Mouse (Mus musculus) lung, postnatal 0 days (tissue): ENCODE results near the gene Ccdc163. TPM values are rescaled to one million over a fixed set of nuclear protein-coding genes. Genes with fewer than 3 reads are reported as not detected.
"Not testable (repeated sequence)": the region's sequence is repeated elsewhere in the genome, so short reads cannot be mapped to it uniquely, and the experiment has no call there.

Experiments
- ATAC-seq: fragments of 200-750 bp; cut with Nextera tagmentation; 2 replicates; pipeline ENCODE4 v1.8.0; 2017; ENCODE audit warnings: moderate library complexity
- DNase-seq: peaks from one replicate; pipeline ENCODE4 v3.0.0-alpha.2; 2016; ENCODE audit warnings: low spot score
- H3K27ac ChIP-seq: fragments of 300-500 bp; sonication (generic); 2 replicates; pipeline ENCODE4 v1.5.1; 2014; ENCODE audit warnings: antibody characterized with exemption, mild to moderate bottlenecking, low read length, mixed read lengths
- H3K27me3 ChIP-seq: fragments of 300-500 bp; sonication (generic); replicated peaks from 2 replicates; pipeline ENCODE4 v1.6.1; 2014; ENCODE audit warnings: low read length, mixed read lengths; ENCODE audit not compliant: insufficient read depth
- H3K36me3 ChIP-seq: fragments of 300-500 bp; sonication (generic); 2 replicates; pipeline ENCODE4 v1.6.1; 2014; ENCODE audit warnings: low read length, mixed read lengths; ENCODE audit not compliant: insufficient read depth
- H3K4me1 ChIP-seq: fragments of 300-500 bp; sonication (generic); 2 replicates; pipeline ENCODE4 v1.6.1; 2014; ENCODE audit warnings: antibody characterized with exemption, low read depth, low read length, mixed read lengths; ENCODE audit not compliant: insufficient read depth
- H3K4me2 ChIP-seq: fragments of 300-500 bp; sonication (generic); replicated peaks from 2 replicates; pipeline ENCODE4 v1.6.1; 2014; ENCODE audit warnings: low read depth, mild to moderate bottlenecking, low read length, moderate library complexity, mixed read lengths
- H3K4me3 ChIP-seq: fragments of 300-500 bp; sonication (generic); 2 replicates; pipeline ENCODE4 v1.5.1; 2014; ENCODE audit warnings: low read depth, low read length
- H3K9ac ChIP-seq: fragments of 300-500 bp; sonication (generic); replicated peaks from 2 replicates; pipeline ENCODE4 v1.6.1; 2014; ENCODE audit warnings: low read depth, mild to moderate bottlenecking
- H3K9me3 ChIP-seq: fragments of 300-500 bp; sonication (generic); 2 replicates; pipeline ENCODE4 v1.6.1; 2016; ENCODE audit warnings: low read length, mixed read lengths
- CTCF ChIP-seq: IDR thresholded peaks from 2 replicates; pipeline ENCODE4 v1.5.1; 2016; ENCODE audit warnings: antibody characterized with exemption, mild to moderate bottlenecking
- EP300 ChIP-seq: IDR thresholded peaks from 2 replicates; pipeline ENCODE4 v1.6.1; 2016; ENCODE audit warnings: antibody characterized with exemption, mild to moderate bottlenecking, control low read depth
- WGBS: fragments of 180-500 bp; shearing (Covaris S2); extraction: QIAGEN DNeasy Blood & Tissue Kit; methylation state at CpG from one replicate; pipeline ENCODE4 v1.1.7; 2014; 5-methylcytosine and 5-hydroxymethylcytosine counted together
- polyA plus RNA-seq: library from polyadenylated mRNA; unstranded; fragments of >200 nt; fragmentation: Nextera tagmentation; extraction: Ambion mirVana; gene quantifications from 2 replicates; pipeline ENCODE4 v1.2.1, GENCODE M21; 2015

Gene Ccdc163
- polyA plus RNA-seq, result 17.3 and 21.9 TPM in 2 replicates

DNA sequence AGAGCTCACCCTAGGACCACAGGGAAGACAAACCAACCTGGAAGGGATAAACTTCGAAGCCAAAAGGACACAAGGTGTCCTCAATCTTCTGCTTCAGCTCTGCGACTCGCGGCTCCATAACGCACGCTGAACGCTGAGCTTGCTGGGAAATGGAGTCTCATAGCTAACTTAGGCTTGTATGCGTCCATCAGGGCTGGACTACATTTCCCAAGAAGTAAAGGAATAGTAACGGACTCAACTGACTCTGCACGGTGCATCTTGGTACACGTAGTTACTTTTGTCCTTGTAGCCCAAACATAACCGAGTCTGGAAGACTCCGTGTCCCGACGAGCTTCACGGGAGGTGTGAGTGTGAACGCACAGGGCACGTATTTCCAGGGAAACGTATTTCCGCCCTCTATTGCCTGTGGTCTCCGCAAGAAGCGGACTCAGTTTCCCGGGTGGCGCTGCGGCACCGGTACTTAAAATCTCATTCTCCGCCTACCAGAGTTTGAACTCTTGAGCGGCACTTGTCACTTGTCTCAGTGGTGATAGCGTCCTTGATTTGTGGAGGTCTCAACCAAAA is at the start of gene Ccdc163, which contains the start of gene Mmachc:
TSS of gene Ccdc163 (plus strand) at position 309 of the 564 bp plus-strand sequence.
TSS of gene Mmachc (minus strand) at position 206 of the 564 bp plus-strand sequence.
- H3K4me2 ChIP-seq, result peak within 1 kb of the TSS; percentile 73
- H3K9me3 ChIP-seq, result no peaks in the 10 kb centered on the region
- DNase-seq (peak; percentile 100), ATAC-seq (peak; percentile 99)
- H3K27ac ChIP-seq, result no peak within 1 kb of the TSS
- peak within 1 kb of the TSS; percentile 44 for H3K4me3 ChIP-seq
- H3K9ac ChIP-seq, result peak within 1 kb of the TSS; percentile 23
- WGBS, result under 1% methylated on average over 29 of the region's 29 CpGs
- 0 out of 2 replicates have a peak, but pooled peaks cover 2% of the 10 kb centered on the region for H3K36me3 ChIP-seq
- peak; percentile 77 for TF ChIP-seq EP300
- TF ChIP-seq CTCF, result peak; percentile 39
- H3K4me1 ChIP-seq, result peaks cover 10% of the 10 kb centered on the region; the same call in 1 of the 2 replicates
- H3K27me3 ChIP-seq, result no peaks in the 10 kb centered on the region

DNA sequence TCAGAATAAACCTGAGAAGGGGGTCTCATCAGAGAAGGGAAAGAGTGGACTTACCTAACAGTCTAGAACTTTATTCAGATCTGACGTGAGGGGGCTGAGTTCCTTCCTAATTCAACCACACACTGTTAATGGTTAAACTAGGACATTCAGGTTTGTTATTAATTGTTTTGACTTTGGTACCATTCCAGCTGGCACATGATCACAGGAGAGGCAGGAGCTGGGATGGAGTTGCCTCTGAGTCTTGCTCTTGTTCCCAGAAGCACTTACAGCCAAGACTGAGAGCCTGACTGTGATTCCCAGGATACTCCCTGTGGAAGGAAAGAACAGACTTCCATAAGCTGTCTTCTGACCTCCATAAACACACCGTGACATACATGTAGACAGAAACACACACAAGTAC is 48.8 kb upstream of the Ccdc163 start:
- no peak overlapping the region for H3K4me2 ChIP-seq
- H3K4me3 ChIP-seq, result no peak overlapping the region
- 19% methylated on average over 2 of the region's 2 CpGs for WGBS
- H3K27me3 ChIP-seq, result no peaks in the 10 kb centered on the region
- H3K9me3 ChIP-seq, result no peaks in the 10 kb centered on the region
- H3K9ac ChIP-seq, result no peak overlapping the region
- ATAC-seq, result peak; percentile 89
- DNase-seq, result peak; percentile 85
- no peak overlapping the region for H3K27ac ChIP-seq
- H3K36me3 ChIP-seq, result no peaks in the 10 kb centered on the region
- H3K4me1 ChIP-seq, result no peaks in the 10 kb centered on the region
- TF ChIP-seq CTCF (no peak), EP300 (peak; percentile 68)

DNA sequence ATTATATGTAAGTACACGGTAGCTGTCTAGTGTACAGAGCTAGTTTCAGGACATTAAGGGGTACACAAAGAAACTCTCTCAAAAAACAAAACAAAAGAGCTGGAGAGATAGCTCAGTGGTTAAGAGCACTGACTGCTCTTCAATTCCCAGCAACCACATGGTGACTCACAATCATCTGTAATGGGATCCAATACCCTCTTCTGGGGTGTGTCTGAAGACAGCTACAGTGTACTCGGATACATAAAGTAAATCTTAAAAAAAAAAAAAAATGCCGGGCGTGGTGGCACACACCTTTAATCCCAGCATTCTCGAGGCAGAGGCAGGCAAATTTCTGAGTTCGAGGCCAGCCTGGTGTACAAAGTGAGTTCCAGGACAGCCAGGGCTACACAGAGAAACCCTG is 48.4 kb upstream of the Ccdc163 start:
- H3K9me3 ChIP-seq, DNase-seq, H3K4me2 ChIP-seq, H3K27ac ChIP-seq, H3K9ac ChIP-seq, H3K27me3 ChIP-seq, H3K4me3 ChIP-seq, H3K36me3 ChIP-seq, H3K4me1 ChIP-seq: not testable (repeated sequence)
- peak; percentile 8; the same call in 1 of the 2 replicates for ATAC-seq
- 67% methylated on average over 6 of the region's 6 CpGs for WGBS

DNA sequence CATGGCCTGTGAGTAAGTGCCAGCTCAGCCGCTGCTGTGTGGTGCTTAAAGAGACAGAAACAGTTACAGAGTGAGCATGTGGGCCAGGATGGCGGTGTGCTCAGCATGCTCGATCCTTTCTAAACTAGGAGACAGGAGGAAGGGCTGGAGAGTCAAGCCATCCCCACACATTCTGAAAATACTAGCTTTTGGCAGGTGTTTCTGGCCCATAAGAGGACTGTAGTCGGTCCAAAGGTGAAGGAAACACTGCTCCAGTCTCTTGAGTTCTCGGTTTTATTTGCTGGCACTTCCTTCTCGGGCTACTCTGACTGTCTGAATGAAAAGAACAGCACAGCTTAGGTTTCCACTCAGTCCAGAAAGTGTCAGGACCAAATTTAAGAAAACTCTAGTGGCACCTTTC is 47.5 kb upstream of the Ccdc163 start:
- H3K4me1 ChIP-seq, result no peaks in the 10 kb centered on the region
- WGBS, result 51% methylated on average over 6 of the region's 6 CpGs
- no peak overlapping the region for H3K4me3 ChIP-seq
- TF ChIP-seq CTCF, result no peak
- TF ChIP-seq EP300, result no peak
- no peaks in the 10 kb centered on the region for H3K27me3 ChIP-seq
- ATAC-seq (no peak), DNase-seq (no peak)
- H3K9ac ChIP-seq, result no peak overlapping the region
- no peak overlapping the region for H3K4me2 ChIP-seq
- H3K36me3 ChIP-seq, result no peaks in the 10 kb centered on the region
- H3K27ac ChIP-seq, result no peak overlapping the region
- no peaks in the 10 kb centered on the region for H3K9me3 ChIP-seq

DNA sequence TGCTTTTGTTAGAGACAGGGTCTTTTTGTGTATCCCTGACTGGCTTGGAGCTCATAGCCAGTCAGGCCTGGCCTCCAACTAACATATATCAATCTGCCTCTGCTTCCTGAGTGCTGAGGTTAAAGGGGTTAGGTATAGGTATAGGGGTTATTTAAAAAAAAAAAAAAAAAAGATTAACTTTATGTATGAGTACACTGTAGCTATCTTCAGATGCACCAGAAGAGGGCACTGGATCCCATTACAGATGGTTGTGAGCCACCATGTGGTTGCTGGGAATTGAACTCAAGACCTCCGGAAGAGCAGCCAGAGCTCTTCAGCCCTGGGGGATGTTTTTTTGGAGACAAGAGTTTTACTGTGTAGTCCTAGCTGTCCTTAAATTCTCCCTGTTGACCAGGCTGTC is 46.3 kb upstream of the Ccdc163 start:
- WGBS, result 83% methylated on average over 1 of the region's 1 CpGs
- Histone ChIP-seq H3K36me3 (no peaks in the 10 kb centered on the region), H3K27ac (no peak overlapping the region), H3K9me3 (no peaks in the 10 kb centered on the region), H3K9ac (no peak overlapping the region), H3K4me2 (no peak overlapping the region), H3K4me3 (no peak overlapping the region), H3K4me1 (no peaks in the 10 kb centered on the region), H3K27me3 (no peaks in the 10 kb centered on the region)
- ATAC-seq, result no peak
- DNase-seq, result no peak
- no peak for TF ChIP-seq EP300
- no peak for TF ChIP-seq CTCF

DNA sequence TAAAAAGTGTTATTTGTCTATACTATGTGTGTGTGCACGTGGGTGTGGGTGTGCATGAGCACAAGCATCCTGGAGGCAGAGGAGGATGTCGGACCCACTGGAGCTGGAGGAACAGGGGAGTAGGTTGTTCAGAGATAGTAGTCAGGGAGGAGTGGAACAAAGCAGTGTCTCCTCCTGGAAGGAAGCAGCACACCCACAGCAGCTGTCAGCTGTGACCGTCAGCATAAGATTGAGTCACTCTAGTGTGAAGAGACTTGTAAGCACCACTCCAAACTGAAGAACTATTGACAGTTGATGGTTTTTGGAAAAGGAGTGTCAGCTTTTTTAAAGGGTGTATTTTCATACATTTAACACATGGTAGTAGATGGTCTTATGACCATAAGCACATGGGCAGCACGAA is 41.7 kb upstream of the Ccdc163 start:
- Histone ChIP-seq H3K27me3 (no peaks in the 10 kb centered on the region), H3K4me2 (no peak overlapping the region), H3K9ac (no peak overlapping the region), H3K4me3 (no peak overlapping the region), H3K9me3 (no peaks in the 10 kb centered on the region), H3K36me3 (no peaks in the 10 kb centered on the region), H3K27ac (no peak overlapping the region), H3K4me1 (no peaks in the 10 kb centered on the region)
- WGBS, result 49% methylated on average over 4 of the region's 4 CpGs
- ATAC-seq (no peak), DNase-seq (no peak)
- TF ChIP-seq EP300, result no peak
- no peak for TF ChIP-seq CTCF
